Mouse (Mus musculus): ENCODE results near the gene Ap1ar. TPM values are rescaled to one million over a fixed set of nuclear protein-coding genes. Genes with fewer than 3 reads are reported as not detected.
"Not testable (repeated sequence)": the region's sequence is repeated elsewhere in the genome, so short reads cannot be mapped to it uniquely, and the experiment has no call there.

Ap1ar gene
- polyA plus RNA-seq, 1 experiment from 2014 or later = 11.1 TPM

GRCm38 (mm10) chr3:127790234-127791055 is 46.9 kb downstream of the Ap1ar start:
- peak; percentile 64 for DNase-seq
- no peaks in the 10 kb centered on the region for H3K27me3 ChIP-seq (ENCODE audit: insufficient read depth, low read length)
- TF ChIP-seq EP300 (IDR thresholded peaks at IDR 0.05; ENCODE audit: low read depth) = no peak
- H3K4me1 ChIP-seq (ENCODE audit: insufficient read depth) = peaks cover 17% of the 10 kb centered on the region
- peak overlapping the region; percentile 89 for H3K27ac ChIP-seq (ENCODE audit: low read depth)
- H3K9ac ChIP-seq (replicated peaks) = peak overlapping the region; percentile 79
- under 1% methylated on average over 36 of the region's 36 CpGs for WGBS (ENCODE audit: insufficient replicate concordance)
- 0 out of 2 replicates have a peak, but pooled peaks cover 2% of the 10 kb centered on the region for H3K36me3 ChIP-seq (replicated peaks; ENCODE audit: insufficient read depth, low read length)
- no peaks in the 10 kb centered on the region for H3K9me3 ChIP-seq (ENCODE audit: low read length)
- H3K4me3 ChIP-seq (ENCODE audit: low read depth, low read length) = peak overlapping the region; percentile 79
- peak; percentile 46 for ATAC-seq
- peak overlapping the region; percentile 98 for H3K4me2 ChIP-seq (ENCODE audit: low read depth, low read length)

- 3% methylated on average over 34 of the region's 44 CpGs for WGBS (ENCODE audit: insufficient replicate concordance)
- H3K27me3 ChIP-seq (ENCODE audit: insufficient read depth, low read length) = no peaks in the 10 kb centered on the region
- H3K27ac ChIP-seq (ENCODE audit: low read depth) = peak within 1 kb of the TSS; percentile 89
- ATAC-seq (peak; percentile 28), DNase-seq (peak; percentile 75)
- H3K4me3 ChIP-seq (ENCODE audit: low read depth, low read length) = peak within 1 kb of the TSS; percentile 79
- no peaks in the 10 kb centered on the region for H3K9me3 ChIP-seq (ENCODE audit: low read length)
- H3K36me3 ChIP-seq (replicated peaks; ENCODE audit: insufficient read depth, low read length) = 0 out of 2 replicates have a peak, but pooled peaks cover 2% of the 10 kb centered on the region
- H3K4me1 ChIP-seq (ENCODE audit: insufficient read depth) = peaks cover 17% of the 10 kb centered on the region
- H3K4me2 ChIP-seq (ENCODE audit: low read depth, low read length) = peak within 1 kb of the TSS; percentile 98
- TF ChIP-seq CTCF (IDR thresholded peaks at IDR 0.05; ENCODE audit: low read depth) (peak; percentile 44), EP300 (IDR thresholded peaks at IDR 0.05; ENCODE audit: low read depth) (no peak)
- peak within 1 kb of the TSS; percentile 79 for H3K9ac ChIP-seq (replicated peaks)
Measured at GRCm38 (mm10) chr3:127789500-127790191, 47.7 kb downstream of the Ap1ar start, which contains the start of gene Tifa. TSS of gene Tifa (plus strand) at chr3:127789805.

- Histone ChIP-seq H3K9me3 (ENCODE audit: low read length) (no peaks in the 10 kb centered on the region), H3K9ac (replicated peaks) (no peak overlapping the region), H3K27me3 (ENCODE audit: insufficient read depth, low read length) (no peaks in the 10 kb centered on the region), H3K4me3 (ENCODE audit: low read depth, low read length) (peak overlapping the region; percentile 79), H3K27ac (ENCODE audit: low read depth) (0 out of 2 replicates have a peak overlapping the region, but pooled peaks have one; percentile 14), H3K4me1 (ENCODE audit: insufficient read depth) (peaks cover 17% of the 10 kb centered on the region), H3K36me3 (replicated peaks; ENCODE audit: insufficient read depth, low read length) (0 out of 2 replicates have a peak, but pooled peaks cover 2% of the 10 kb centered on the region), H3K4me2 (ENCODE audit: low read depth, low read length) (peak overlapping the region; percentile 98)
- DNase-seq (no peak), ATAC-seq (no peak)
- WGBS (ENCODE audit: insufficient replicate concordance) = 47% methylated on average over 8 of the region's 8 CpGs
- TF ChIP-seq CTCF (IDR thresholded peaks at IDR 0.05; ENCODE audit: low read depth) (no peak), EP300 (IDR thresholded peaks at IDR 0.05; ENCODE audit: low read depth) (no peak)
Measured at GRCm38 (mm10) chr3:127788919-127789318, 48.4 kb downstream of the Ap1ar start.

- Histone ChIP-seq H3K36me3 (replicated peaks; ENCODE audit: insufficient read depth, low read length) (0 out of 2 replicates have a peak, but pooled peaks cover 2% of the 10 kb centered on the region), H3K4me2 (ENCODE audit: low read depth, low read length) (peak overlapping the region; percentile 36), H3K9ac (replicated peaks) (no peak overlapping the region), H3K27me3 (ENCODE audit: insufficient read depth, low read length) (no peaks in the 10 kb centered on the region), H3K4me1 (ENCODE audit: insufficient read depth) (peaks cover 15% of the 10 kb centered on the region), H3K9me3 (ENCODE audit: low read length) (no peaks in the 10 kb centered on the region), H3K4me3 (ENCODE audit: low read depth, low read length) (no peak overlapping the region), H3K27ac (ENCODE audit: low read depth) (no peak overlapping the region)
- TF ChIP-seq EP300 (IDR thresholded peaks at IDR 0.05; ENCODE audit: low read depth) (no peak), CTCF (IDR thresholded peaks at IDR 0.05; ENCODE audit: low read depth) (no peak)
- WGBS (ENCODE audit: insufficient replicate concordance) = 53% methylated on average over 7 of the region's 7 CpGs
- no peak for DNase-seq
- ATAC-seq = no peak
Measured at GRCm38 (mm10) chr3:127788038-127788437, 49.3 kb downstream of the Ap1ar start.

- no peak overlapping the region for H3K4me2 ChIP-seq (ENCODE audit: low read depth, low read length)
- H3K4me3 ChIP-seq (ENCODE audit: low read depth, low read length) = no peak overlapping the region
- H3K27me3 ChIP-seq (ENCODE audit: insufficient read depth, low read length) = no peaks in the 10 kb centered on the region
- no peaks in the 10 kb centered on the region for H3K9me3 ChIP-seq (ENCODE audit: low read length)
- 0 out of 2 replicates have a peak overlapping the region, but pooled peaks have one; percentile 44 for H3K27ac ChIP-seq (ENCODE audit: low read depth)
- H3K9ac ChIP-seq (replicated peaks) = no peak overlapping the region
- DNase-seq = no peak
- H3K36me3 ChIP-seq (replicated peaks; ENCODE audit: insufficient read depth, low read length) = no peaks in the 10 kb centered on the region
- TF ChIP-seq EP300 (IDR thresholded peaks at IDR 0.05; ENCODE audit: low read depth) (no peak), CTCF (IDR thresholded peaks at IDR 0.05; ENCODE audit: low read depth) (no peak)
- no peak for ATAC-seq
- H3K4me1 ChIP-seq (ENCODE audit: insufficient read depth) = peaks cover 8% of the 10 kb centered on the region; the same call in 1 of the 2 replicates
Measured at GRCm38 (mm10) chr3:127787032-127787431, 50.3 kb downstream of the Ap1ar start.

- WGBS (ENCODE audit: insufficient replicate concordance) = 86% methylated on average over 8 of the region's 8 CpGs
- not testable (repeated sequence) for DNase-seq; H3K9me3 ChIP-seq (ENCODE audit: low read length); H3K4me2 ChIP-seq (ENCODE audit: low read depth, low read length); H3K4me3 ChIP-seq (ENCODE audit: low read depth, low read length); H3K9ac ChIP-seq (replicated peaks); ATAC-seq; H3K4me1 ChIP-seq (ENCODE audit: insufficient read depth); H3K27ac ChIP-seq (ENCODE audit: low read depth); H3K36me3 ChIP-seq (replicated peaks; ENCODE audit: insufficient read depth, low read length); H3K27me3 ChIP-seq (ENCODE audit: insufficient read depth, low read length)
Measured at GRCm38 (mm10) chr3:127783680-127784079, 53.6 kb downstream of the Ap1ar start.
